Mouse (Mus musculus) adrenal gland, adult 18-20 months (tissue): ENCODE results near the gene Fam185a. TPM values are rescaled to one million over a fixed set of nuclear protein-coding genes. Genes with fewer than 3 reads are reported as not detected.

Source experiments
- DNase-seq, 2 experiments: peaks; one replicate each; pipeline ENCODE4 v3.0.0; 2021 to 2022; ENCODE audit warnings: low spot score in 2 of 2
- total RNA-seq, 2 experiments: library from RNA; stranded (reverse); gene quantifications; 1 replicate in 1 of 2; 2 replicates in 1 of 2; pipeline ENCODE4 v1.2.3; 2021

The Fam185a gene
- total RNA-seq, 2 experiments from 2014 or later, result 12.3 to 13.5 TPM

- DNase-seq, result no peak
Observed at GRCm38 (mm10) chr5:21492213-21492612, 67.5 kb downstream of the Fam185a start.

DNA sequence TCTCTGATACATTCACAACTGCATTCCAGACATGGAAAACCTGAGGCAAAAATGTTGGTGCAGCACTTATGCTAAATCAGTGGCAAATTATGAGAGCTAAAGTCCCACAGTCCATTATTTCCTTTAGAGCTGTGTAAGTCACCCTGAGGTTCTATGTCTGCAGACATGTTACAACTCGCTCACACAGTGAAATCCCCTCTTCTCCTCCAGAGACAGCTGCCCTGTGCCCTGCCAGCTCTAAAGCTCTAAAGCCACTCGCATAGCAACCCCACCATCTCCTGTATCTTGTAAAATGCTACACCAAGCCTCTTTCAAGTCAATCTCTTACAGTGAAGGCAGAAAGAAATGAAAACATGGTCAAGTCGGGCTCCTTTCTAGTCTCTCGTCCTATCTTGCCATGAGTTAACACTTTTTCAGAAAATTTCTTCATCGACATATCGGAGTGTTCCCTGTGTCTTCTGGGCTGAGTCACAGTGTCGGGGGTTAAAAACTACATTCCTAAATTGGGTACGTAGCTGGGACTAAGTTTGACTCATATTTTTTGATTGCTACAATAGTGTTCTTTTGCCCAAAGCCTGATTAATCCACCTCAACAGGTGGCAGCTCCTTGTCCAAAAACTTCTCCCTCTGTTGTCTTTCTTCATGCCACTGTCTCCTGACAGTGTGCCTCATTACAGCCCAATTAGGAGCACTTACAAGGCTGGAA, 68.7 kb downstream of the Fam185a start:
- DNase-seq, result no peak

DNA sequence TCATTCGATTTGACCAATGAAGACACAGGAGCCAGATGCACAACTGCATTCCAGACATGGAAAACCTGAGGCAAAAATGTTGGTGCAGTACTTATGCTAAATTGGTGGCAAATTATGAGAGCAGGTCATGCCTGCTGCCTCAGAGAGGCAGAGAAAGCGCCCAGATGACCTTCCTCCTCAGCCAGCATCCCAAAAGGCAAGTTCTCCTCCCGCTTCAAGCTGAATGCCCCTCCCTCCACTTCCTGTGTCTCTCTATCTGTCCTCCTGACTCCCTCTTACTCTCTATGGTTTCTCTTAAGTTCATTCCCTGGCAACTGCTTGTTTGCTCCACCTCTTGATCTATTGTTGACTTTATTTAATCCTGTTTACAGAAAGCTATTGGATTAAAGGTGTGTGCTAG, 70.0 kb downstream of the Fam185a start:
- no peak for DNase-seq

DNA sequence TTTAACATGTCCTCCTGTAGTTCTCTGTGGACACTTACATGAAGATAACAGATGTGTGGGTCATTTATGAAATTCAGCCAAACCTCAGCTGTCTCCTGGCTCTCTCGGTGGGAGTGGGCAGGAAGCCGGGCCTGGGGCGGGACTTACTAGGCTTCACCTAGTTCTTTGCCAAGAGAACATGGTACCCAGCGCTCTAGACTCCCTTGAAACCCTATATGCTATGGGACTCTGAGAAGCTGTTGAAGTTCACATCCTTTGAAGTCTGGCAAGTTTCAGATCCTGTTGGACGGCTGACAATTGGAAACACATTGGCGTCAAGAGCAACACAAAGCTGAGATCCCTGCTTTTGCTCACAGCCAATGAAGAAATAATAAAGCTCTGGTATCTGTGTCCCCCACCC, 71.6 kb downstream of the Fam185a start:
- DNase-seq, result no peak

- DNase-seq, result no peak
Observed at GRCm38 (mm10) chr5:21496881-21497280, 72.1 kb downstream of the Fam185a start.

GRCm38 (mm10) chr5:21498490-21498889, 73.7 kb downstream of the Fam185a start:
- no peak for DNase-seq

- DNase-seq, result no peak
Observed at GRCm38 (mm10) chr5:21498925-21499324, 74.2 kb downstream of the Fam185a start.

DNA sequence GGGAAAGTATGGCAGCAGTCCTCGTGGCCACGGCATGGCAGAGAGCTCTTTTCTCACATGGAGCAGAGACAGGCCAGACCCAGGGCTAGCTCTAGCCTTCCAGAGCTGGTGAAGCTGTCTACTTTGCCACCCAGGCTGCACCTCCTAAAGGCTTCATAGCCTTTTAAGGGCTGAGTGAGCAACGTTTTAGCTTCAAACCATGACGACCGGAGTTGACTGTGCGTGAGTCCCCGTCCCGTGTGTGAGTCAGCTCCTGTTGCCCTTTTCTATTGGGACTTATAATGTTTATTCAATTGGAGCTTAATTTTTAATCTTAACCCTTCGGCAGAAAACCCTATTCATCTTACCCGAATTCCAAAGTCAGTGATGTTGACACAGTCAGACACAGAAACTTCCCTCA, 75.4 kb downstream of the Fam185a start:
- DNase-seq, result no peak

DNA sequence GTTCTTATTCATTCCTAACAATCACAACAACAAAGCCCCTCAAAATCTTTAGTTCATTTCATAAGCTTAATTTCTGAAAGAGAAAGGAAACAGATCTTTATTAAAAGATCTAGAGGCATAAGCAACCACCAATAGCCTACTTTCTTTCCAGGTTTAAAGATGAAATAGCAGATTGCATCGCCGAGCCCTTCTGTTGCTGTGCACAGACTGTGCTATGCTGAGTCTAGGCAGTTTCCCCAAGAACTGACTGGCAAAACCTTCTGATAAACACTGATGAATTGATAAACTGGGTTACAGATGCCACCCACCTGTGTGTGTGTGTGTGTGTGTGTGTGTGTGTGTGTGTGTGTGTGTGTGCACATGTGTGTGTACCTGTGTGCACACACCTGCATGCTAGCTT, 76.2 kb downstream of the Fam185a start:
- DNase-seq, result no peak

GRCm38 (mm10) chr5:21502936-21503610, 78.3 kb downstream of the Fam185a start:
- no peak for DNase-seq

GRCm38 (mm10) chr5:21505159-21505558, 80.4 kb downstream of the Fam185a start:
- no peak for DNase-seq

DNA sequence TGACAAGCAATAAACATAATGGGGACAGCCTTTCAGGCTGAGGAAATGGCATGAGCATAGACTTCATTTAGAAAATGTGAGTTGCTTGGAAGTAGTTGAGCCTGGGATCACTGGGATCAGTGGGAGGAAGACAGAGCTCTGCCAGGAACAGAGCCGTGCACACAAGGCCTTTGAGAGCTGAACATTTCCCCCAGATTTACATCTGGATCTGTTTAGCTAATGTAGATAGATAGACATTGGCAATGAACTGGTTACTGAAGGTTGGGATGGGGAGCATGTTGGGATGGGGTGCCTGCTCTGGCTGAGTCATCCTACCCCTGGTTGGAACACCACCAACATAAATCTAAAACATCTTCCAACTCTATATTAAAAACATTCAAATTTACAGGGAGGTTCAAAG, 82.1 kb downstream of the Fam185a start:
- no peak for DNase-seq

GRCm38 (mm10) chr5:21509801-21510200, 85.0 kb downstream of the Fam185a start:
- DNase-seq, result no peak

- DNase-seq, result no peak
Observed at GRCm38 (mm10) chr5:21513363-21513762, 88.6 kb downstream of the Fam185a start.

DNA sequence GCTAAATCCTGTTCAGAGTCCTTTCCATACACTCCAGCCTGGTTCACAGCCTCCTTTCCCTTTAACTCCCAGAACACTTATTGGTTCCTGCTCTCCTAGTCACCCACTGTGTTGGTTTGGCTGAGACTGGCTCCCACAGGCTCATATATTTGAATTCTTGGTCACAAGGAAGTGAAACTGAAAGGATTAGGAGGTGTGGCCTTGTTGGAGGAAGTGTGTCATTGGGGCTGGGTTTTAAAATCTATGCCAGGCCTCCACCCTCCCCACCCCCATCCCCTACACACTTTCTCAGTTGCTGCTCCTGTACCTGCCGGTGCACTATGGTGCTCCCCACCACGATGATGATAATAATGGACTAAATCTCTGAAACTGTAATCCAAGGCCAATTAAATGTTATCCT, 92.8 kb downstream of the Fam185a start:
- no peak for DNase-seq

GRCm38 (mm10) chr5:21518207-21518606, 93.4 kb downstream of the Fam185a start:
- no peak for DNase-seq

DNA sequence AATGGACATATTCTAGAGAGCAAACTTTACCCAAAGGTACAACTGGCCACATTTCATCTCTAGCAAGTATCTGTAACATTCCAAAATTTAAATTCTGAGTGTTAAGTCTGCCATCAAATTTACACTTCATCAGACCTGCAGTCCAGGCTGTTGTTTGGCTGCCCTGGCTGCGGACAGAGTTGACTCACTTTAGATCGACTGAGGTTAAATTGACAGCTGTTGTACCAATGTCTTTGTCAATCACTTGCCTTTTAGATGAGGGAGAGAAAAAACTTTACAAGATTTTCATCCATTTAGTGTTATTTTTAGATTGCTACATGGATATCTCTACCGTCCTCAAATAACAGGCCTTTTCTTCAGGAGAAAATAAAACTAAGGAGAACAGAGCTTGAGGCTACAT, 94.4 kb downstream of the Fam185a start:
- no peak for DNase-seq

DNA sequence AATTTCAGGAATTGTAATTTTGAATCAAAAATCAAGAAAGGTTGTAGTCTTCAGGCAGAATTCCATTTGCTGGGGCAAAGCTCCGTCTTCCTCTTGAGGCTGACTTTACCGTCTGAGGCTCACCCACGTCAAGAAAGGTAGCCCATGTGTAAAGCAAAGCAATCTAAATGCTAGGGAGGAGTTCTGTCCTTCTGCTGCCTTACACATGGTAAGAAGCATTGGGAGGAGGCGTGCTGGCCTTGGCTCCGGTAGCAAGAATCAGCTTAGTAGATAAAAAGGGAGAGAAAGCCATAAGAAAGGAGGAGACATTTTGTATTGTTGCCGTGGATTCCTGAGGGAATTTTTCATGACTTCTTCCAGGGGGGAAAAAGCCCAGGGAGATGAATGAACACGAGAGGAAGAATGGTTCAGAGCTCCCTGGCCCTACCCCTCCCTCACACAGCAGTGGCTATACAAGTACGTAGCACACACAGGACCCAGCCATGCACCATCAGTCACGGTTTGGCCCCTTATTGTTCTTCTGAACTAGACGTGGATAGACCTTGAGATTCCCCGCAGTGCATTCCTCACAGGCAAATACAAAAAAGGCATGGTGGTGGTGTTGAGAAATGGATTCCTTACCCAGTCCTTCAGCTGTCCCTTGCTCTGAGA, 102.2 kb downstream of the Fam185a start:
- DNase-seq, result no peak

DNA sequence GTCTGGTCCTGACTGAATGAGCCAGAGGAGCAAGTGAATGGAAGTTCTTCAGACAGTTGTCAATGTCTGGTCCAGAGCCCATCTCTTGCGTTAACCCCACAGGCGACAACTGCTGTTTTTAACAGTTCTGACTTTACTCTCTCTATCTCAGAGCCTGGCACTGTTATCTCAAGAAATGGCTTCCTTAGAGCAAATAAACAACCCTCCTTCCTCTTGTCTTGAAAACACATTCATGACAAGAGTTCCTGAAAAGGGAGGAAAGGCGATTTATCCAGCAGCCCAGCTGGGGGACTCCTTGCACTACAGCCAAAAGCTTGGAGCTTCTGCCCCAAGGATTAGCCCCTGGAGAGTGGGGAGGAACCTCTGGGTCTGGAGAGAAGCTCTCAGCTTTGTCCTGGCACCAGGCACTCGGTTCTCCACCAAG, 102.7 kb downstream of the Fam185a start:
- no peak for DNase-seq

DNA sequence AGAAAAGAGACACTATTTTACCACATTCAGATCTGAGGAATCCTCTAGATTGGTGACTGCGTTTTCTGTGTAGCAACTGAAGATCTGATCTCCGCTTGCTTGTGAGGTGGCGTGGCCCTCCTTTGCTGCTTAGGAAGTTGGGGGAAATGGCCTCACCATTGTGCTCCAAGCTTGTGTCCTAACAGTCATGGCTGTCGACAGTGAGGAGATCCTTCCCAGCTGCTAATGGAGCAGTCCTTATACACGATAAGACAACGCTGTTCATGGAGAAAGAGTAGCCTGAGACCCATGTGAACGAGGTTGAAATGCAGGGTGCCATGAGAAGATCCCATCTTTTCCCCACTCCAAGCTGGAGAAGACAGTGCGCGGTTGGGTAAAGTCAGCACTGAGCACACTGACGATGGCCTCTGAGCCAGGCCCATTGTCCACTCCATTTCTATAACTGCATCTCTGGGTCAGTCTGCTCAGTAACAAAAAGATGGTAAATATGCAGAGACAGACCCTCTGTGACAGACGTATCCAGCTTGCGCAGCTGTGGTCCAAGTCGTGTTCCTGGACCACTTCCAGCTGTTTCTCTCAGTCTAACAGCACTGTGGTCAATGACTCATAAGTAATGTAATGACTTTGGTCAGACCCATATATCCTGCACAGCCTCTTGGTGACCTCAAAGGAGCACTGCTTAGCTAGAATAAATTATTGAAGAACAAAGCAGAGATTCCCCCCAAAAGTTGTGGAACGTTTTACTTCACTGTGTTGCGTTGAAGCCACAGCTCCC, 103.5 kb downstream of the Fam185a start:
- no peak for DNase-seq

DNA sequence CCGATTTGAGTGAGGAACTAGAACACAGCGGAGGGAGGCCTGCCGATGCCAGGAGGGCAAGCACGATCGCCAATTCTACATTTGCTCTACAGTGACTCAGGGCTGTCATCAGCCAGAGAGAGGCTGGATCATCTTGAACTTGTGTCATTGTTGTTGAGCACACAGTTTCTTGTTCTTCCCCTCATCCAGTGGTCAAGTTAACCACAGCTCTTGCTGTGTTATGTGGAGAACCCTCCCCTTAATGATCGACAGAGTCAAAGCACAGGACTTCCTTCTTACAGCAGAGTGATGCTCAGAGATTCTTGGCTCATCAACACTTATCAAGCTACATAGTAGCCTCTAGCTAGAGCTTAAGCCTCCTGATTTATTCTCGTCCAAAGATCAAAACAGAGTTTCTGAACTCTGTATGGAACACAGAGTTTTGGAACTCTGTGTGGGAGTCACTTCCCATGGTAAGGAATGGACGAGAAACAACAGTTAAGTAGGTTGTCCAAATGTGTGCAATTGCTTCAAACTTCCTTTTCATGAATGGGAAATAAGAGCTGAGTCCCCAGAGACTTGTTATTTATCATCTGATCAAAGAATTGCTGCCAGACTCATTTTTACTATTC, 104.5 kb downstream of the Fam185a start:
- DNase-seq, result no peak
